Mouse (Mus musculus): ENCODE results near the gene Arhgap24.

DNA sequence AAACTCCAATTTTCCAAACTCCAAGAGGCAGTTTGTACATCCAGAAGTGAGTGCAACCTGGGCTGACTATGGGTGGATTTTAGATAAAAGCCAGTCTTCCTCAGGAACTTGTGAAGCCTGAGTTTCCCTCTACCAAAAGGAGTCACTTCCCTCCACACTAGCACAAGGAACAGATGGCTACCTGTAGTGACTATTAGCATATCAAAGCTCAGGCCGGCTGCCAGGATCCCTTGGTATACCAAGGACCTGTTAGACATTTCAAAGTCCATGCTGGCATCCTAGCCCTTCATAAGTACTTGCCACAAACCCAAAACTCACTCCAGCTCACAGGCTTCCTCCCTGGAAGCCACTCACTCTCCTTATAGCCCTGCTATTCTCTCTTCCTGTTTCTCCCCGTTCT lies 3.1 kb upstream of the Arhgap24 start:
- TF ChIP-seq POLR2A (IDR thresholded peaks at IDR 0.05; ENCODE audit: low read depth, low read length) (no peak), CTCF (conservative IDR thresholded peaks at IDR 0.05; ENCODE audit: insufficient read depth, insufficient read length, low read depth, low read length) (no peak)

All from kidney, adult 2 months (tissue).